Mouse (Mus musculus) hindbrain, embryonic 16.5 days (tissue): Measurements from ENCODE around the gene Pip4k2a. TPM values are rescaled to one million over a fixed set of nuclear protein-coding genes. Genes with fewer than 3 reads are reported as not detected.

Source experiments
- ATAC-seq: fragments of 200-750 bp; cut with Nextera tagmentation; 2 replicates; pipeline ENCODE4 v1.8.0; 2017; ENCODE audit warnings: moderate TSS enrichment, moderate library complexity
- H3K27ac ChIP-seq: fragments of 300-500 bp; sonication (generic); 2 replicates; pipeline ENCODE4 v1.5.1; 2014; ENCODE audit warnings: low read depth, mild to moderate bottlenecking, control low read depth, low read length, moderate library complexity
- H3K27me3 ChIP-seq: fragments of 300-500 bp; sonication (generic); replicated peaks from 2 replicates; pipeline ENCODE4 v1.6.1; 2014; ENCODE audit warnings: low read length; ENCODE audit not compliant: control insufficient read depth, insufficient read depth
- H3K36me3 ChIP-seq: fragments of 300-500 bp; sonication (generic); 2 replicates; pipeline ENCODE4 v1.6.1; 2014; ENCODE audit warnings: mild to moderate bottlenecking, low read length, moderate library complexity, mixed read lengths; ENCODE audit not compliant: control insufficient read depth, insufficient read depth
- H3K4me1 ChIP-seq: fragments of 300-500 bp; sonication (generic); 2 replicates; pipeline ENCODE4 v1.6.1; 2014; ENCODE audit warnings: low read depth, low read length; ENCODE audit not compliant: control insufficient read depth, insufficient read depth
- H3K4me2 ChIP-seq: fragments of 300-500 bp; sonication (generic); 2 replicates; pipeline ENCODE4 v1.6.1; 2014; ENCODE audit warnings: mild to moderate bottlenecking, low read length, control low read depth, moderate library complexity
- H3K4me3 ChIP-seq: fragments of 300-500 bp; sonication (generic); 2 replicates; pipeline ENCODE4 v1.5.1; 2014; ENCODE audit warnings: mild to moderate bottlenecking, low read length, control low read depth, moderate library complexity
- H3K9ac ChIP-seq: fragments of 300-500 bp; sonication (generic); 2 replicates; pipeline ENCODE4 v1.6.1; 2014; ENCODE audit warnings: low read depth, mild to moderate bottlenecking, control low read depth, low read length, moderate library complexity
- H3K9me3 ChIP-seq: fragments of 300-500 bp; sonication (generic); 2 replicates; pipeline ENCODE4 v1.6.1; 2014; ENCODE audit warnings: mild to moderate bottlenecking, low read length, moderate library complexity; ENCODE audit not compliant: control insufficient read depth
- WGBS: fragments of 180-500 bp; shearing (Covaris S2); extraction: QIAGEN DNeasy Blood & Tissue Kit; methylation state at CpG from one replicate; pipeline ENCODE4 v1.1.7; 2014; 5-methylcytosine and 5-hydroxymethylcytosine counted together
- polyA plus RNA-seq: library from polyadenylated mRNA; unstranded; fragments of >200 nt; fragmentation: Nextera tagmentation; extraction: Ambion mirVana; gene quantifications from 2 replicates; pipeline ENCODE4 v1.2.1, GENCODE M21; 2015

Gene Pip4k2a
- polyA plus RNA-seq, 1 experiment from 2014 or later: 10.2 TPM

DNA sequence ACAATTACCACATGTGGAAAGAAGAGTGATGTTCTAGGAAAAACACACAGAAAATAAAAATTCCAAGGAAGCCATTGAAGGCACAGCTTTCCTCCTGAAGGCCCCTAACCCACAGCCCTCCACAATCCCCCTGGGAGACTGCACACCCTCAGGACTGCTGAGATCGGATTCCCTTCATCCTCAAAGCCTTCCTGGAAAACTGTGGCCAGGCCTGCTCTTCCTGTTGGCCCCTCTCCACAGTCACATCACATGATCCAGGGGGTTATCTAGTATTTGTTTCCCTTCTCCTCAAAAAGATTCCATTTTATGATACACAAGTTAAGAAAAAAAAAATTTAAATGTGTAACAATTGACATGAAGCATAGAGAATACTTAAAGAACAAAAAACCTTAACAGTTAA is 59.7 kb downstream of the Pip4k2a start:
- Histone ChIP-seq H3K4me3 (no peak overlapping the region), H3K4me2 (no peak overlapping the region), H3K9ac (no peak overlapping the region), H3K9me3 (no peaks in the 10 kb centered on the region), H3K36me3 (no peaks in the 10 kb centered on the region), H3K27ac (no peak overlapping the region), H3K4me1 (peaks cover 13% of the 10 kb centered on the region; the same call in 1 of the 2 replicates), H3K27me3 (no peaks in the 10 kb centered on the region)
- 60% methylated on average over 1 of the region's 1 CpGs for WGBS
- ATAC-seq: no peak

DNA sequence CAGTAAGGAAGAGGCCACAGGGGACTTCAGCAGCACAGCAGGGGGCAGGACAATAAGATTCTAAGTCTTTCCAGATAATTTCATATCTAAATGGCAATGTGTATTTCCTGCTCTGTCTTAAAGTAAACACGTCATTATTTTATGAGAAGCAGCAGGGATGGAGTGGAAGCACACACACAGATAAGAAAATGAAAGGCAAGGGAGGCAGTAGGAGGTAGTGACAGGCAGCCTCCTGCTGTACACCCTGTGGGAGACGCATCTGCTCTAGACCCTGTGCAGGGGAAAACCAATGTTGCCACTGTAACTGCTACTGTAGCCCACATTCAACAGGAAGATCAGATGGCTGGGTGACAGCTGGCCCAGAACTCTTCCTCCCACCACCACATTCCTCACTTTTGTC is 60.3 kb downstream of the Pip4k2a start:
- Histone ChIP-seq H3K36me3 (no peaks in the 10 kb centered on the region), H3K4me3 (no peak overlapping the region), H3K9me3 (no peaks in the 10 kb centered on the region), H3K9ac (no peak overlapping the region), H3K27me3 (no peaks in the 10 kb centered on the region), H3K27ac (no peak overlapping the region), H3K4me2 (no peak overlapping the region), H3K4me1 (peaks cover 13% of the 10 kb centered on the region; the same call in 1 of the 2 replicates)
- no peak for ATAC-seq
- 61% methylated on average over 2 of the region's 2 CpGs for WGBS

DNA sequence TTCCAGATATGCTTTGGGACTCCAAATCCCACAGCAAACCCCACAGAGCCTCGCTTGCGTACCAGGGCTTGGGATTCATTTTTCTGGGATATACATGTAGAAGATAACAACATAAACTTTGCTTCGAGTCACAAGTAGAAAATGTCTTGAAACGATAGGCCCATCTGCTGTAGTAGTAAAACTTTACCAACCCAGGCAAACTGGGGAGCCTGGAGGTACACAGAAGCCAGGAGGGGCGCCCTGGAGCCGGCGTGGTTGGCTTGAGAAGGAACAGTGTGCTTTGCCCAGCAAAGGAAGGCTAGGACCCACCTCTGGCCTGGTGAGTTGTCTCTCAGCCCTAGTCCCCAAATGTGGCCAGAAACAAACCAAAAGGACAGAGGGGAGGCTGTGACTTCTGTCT is 61.5 kb downstream of the Pip4k2a start:
- H3K9me3 ChIP-seq: no peaks in the 10 kb centered on the region
- no peak overlapping the region for H3K4me2 ChIP-seq
- ATAC-seq: no peak
- 86% methylated on average over 7 of the region's 7 CpGs for WGBS
- H3K27ac ChIP-seq: no peak overlapping the region
- no peaks in the 10 kb centered on the region for H3K27me3 ChIP-seq
- no peaks in the 10 kb centered on the region for H3K36me3 ChIP-seq
- H3K9ac ChIP-seq: no peak overlapping the region
- no peak overlapping the region for H3K4me3 ChIP-seq
- peaks cover 13% of the 10 kb centered on the region; the same call in 1 of the 2 replicates for H3K4me1 ChIP-seq

DNA sequence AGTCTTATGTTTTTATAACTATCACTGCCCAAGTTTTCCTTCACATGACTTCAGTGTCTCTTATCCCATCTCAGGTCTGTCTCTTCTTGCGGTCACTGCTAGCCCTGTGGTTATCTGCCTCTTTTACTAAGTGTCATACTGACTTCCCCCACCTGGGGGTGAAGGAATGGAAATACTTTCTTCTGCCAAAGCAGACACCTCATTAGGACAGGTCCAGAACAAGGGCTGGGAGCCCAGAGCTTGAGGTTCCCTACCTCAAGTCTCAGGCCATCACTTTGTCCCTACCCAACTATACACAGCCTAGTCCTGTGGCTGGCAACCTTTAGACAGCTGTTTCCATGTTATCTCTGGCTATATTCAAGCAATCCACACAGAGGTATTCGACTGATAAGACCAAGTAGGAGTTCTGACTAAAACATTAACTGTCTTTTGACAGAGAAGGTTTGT is 62.3 kb downstream of the Pip4k2a start:
- no peaks in the 10 kb centered on the region for H3K27me3 ChIP-seq
- H3K4me2 ChIP-seq: no peak overlapping the region
- H3K4me1 ChIP-seq: peaks cover 9% of the 10 kb centered on the region; the same call in 1 of the 2 replicates
- no peaks in the 10 kb centered on the region for H3K9me3 ChIP-seq
- H3K9ac ChIP-seq: no peak overlapping the region
- 85% methylated on average over 2 of the region's 2 CpGs for WGBS
- H3K27ac ChIP-seq: no peak overlapping the region
- H3K36me3 ChIP-seq: no peaks in the 10 kb centered on the region
- H3K4me3 ChIP-seq: no peak overlapping the region
- no peak for ATAC-seq

DNA sequence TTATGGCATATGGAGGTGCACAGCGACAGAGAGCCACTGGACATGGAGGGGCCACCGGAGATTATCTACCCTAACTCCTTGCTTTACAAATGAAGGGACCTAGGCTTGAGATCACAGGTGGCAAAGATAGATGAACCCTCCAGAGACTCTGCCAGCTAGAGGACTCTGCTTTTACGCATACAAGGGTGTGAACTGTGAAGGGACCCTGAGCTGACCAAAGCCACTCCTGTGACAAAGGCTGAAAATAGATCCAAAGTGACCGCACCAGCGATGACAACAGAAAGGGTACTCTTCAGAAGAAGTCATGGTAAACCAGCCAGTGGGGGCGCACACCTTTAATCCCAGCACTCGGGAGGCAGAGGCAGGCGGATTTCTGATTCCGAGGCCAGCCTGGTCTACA is 63.8 kb downstream of the Pip4k2a start:
- Histone ChIP-seq H3K27me3 (no peaks in the 10 kb centered on the region), H3K9me3 (no peaks in the 10 kb centered on the region), H3K27ac (no peak overlapping the region), H3K4me1 (peaks cover 9% of the 10 kb centered on the region; the same call in 1 of the 2 replicates), H3K4me3 (no peak overlapping the region), H3K9ac (no peak overlapping the region), H3K36me3 (no peaks in the 10 kb centered on the region), H3K4me2 (no peak overlapping the region)
- 96% methylated on average over 9 of the region's 9 CpGs for WGBS
- no peak for ATAC-seq

DNA sequence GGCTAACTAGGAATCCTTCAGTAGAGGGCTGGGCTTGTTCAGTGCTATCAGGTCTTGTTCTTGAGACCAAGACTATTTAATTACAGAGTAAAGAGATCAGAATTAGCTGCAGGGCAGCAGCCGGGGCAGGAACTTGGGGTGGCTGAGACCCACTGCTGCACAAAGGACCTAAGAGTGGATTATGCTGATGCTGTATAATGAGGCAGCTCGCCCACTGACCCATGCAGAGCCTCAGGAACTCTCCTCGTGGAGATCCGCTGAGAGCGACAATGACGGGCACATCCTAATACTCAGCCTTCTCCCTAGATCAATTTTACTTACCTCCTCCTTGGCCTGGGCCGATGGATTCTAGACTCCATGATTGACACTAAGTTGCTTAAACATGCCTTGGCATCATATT is 64.5 kb downstream of the Pip4k2a start:
- H3K27ac ChIP-seq: no peak overlapping the region
- 38% methylated on average over 7 of the region's 7 CpGs for WGBS
- no peaks in the 10 kb centered on the region for H3K27me3 ChIP-seq
- ATAC-seq: peak; percentile 32
- no peaks in the 10 kb centered on the region for H3K9me3 ChIP-seq
- H3K4me3 ChIP-seq: no peak overlapping the region
- peak overlapping the region; percentile 29 for H3K4me2 ChIP-seq
- H3K4me1 ChIP-seq: peaks cover 7% of the 10 kb centered on the region; the same call in 1 of the 2 replicates
- H3K9ac ChIP-seq: no peak overlapping the region
- H3K36me3 ChIP-seq: no peaks in the 10 kb centered on the region

DNA sequence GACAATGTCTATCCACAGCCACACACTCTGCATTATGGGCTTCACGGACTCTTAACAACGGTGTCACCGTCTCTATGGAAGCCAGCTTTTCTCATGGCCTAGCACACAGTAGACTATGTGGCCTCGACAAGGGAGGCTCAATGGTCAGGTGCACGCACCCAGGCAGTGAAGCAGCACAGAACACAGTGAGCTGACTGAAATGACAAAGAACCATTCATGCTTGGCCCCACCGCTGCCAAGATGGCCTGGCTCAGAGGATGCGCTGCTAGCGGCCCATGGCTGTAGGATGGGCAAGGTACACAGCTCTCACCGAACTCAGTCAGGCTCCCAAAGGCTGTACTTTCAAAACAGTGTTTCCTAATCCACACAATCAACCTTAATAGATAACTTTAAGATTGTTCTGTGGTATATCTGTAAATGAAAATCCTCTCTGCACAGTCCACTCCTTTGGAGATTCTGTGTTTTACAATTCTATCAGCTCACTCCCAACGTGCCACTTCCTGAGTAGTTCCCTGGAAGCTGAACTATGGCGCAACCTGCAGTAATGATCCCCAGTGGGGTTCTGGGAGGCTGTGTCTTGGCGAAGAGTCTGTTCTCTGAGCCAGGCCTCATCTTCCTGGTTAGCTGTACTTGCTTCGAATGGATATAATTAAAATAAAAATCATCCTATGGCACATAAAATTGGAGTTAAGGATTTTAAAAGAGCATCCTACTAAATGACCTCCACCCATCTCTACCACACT is 67.4 kb downstream of the Pip4k2a start:
- peaks cover 5% of the 10 kb centered on the region; the same call in 1 of the 2 replicates for H3K4me1 ChIP-seq
- no peaks in the 10 kb centered on the region for H3K36me3 ChIP-seq
- H3K9ac ChIP-seq: no peak overlapping the region
- no peak overlapping the region for H3K27ac ChIP-seq
- H3K4me2 ChIP-seq: no peak overlapping the region
- no peaks in the 10 kb centered on the region for H3K27me3 ChIP-seq
- H3K9me3 ChIP-seq: no peaks in the 10 kb centered on the region
- no peak overlapping the region for H3K4me3 ChIP-seq
- 80% methylated on average over 13 of the region's 13 CpGs for WGBS
- 0 out of 2 replicates have a peak, but pooled peaks have one; percentile 22 for ATAC-seq

DNA sequence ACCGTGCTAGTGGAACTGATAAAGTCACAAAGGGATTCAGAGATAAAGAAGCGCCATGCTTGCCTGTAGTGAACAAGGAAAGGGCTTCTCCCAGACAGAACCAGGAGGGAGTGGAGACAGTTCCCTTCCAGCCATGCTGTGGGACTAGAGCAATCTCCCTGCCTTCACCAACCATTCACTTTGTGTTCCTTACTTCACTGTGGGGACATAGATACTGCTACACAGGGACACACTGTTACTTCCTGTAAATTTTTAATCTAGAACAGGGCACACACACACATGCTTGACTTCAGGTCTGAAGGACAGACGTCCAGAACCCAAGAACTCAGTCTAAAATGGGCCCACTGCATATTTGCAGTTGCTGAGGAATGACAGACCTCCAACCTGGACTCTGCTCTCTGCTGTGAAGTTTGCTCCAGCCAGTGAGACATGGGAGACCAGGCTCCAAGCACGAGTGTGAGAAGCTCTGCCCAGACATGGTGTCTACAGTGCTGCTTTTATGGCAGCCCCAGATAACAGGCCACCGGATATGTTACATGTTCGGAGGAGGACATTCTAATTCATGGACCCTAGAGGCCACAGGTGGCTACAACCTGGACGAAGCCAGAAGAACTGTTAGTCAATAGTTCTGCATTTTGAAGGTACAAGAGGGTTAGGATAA is 69.2 kb downstream of the Pip4k2a start:
- Histone ChIP-seq H3K36me3 (no peaks in the 10 kb centered on the region), H3K4me1 (peaks cover 8% of the 10 kb centered on the region; the same call in 1 of the 2 replicates), H3K4me2 (no peak overlapping the region), H3K9ac (no peak overlapping the region), H3K27ac (no peak overlapping the region), H3K9me3 (no peaks in the 10 kb centered on the region), H3K27me3 (no peaks in the 10 kb centered on the region), H3K4me3 (no peak overlapping the region)
- no peak for ATAC-seq
- 84% methylated on average over 7 of the region's 7 CpGs for WGBS

DNA sequence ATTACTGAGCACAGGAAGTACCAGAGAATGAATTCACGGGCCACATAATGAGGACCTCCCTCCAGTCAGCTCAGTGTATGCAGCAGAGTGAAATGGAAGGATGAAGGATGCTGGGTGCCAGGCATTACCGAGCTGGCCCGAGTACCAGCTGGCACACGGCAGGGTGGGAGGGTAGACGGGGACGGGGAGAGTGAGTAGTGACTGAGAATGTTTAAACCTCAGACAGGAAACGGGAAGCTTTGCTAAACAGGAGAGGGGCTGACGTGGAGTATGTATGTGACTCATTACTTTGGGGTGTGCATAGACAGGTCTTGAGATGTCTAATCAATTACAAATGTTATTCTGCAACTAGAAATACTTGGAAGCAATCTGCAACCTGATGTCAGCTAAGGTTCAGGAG is 69.7 kb downstream of the Pip4k2a start:
- peak; percentile 37; the same call in 1 of the 2 replicates for ATAC-seq
- Histone ChIP-seq H3K9ac (no peak overlapping the region), H3K4me3 (no peak overlapping the region), H3K36me3 (no peaks in the 10 kb centered on the region), H3K27ac (no peak overlapping the region), H3K9me3 (no peaks in the 10 kb centered on the region), H3K4me1 (peaks cover 5% of the 10 kb centered on the region; the same call in 1 of the 2 replicates), H3K4me2 (no peak overlapping the region), H3K27me3 (no peaks in the 10 kb centered on the region)
- WGBS: 65% methylated on average over 8 of the region's 8 CpGs
